Mouse (Mus musculus) liver, postnatal 0 days (tissue): ENCODE data around the gene Stk11. TPM values are rescaled to one million over a fixed set of nuclear protein-coding genes. Genes with fewer than 3 reads are reported as not detected.
A peak's percentile ranks its signal among the peaks of the same experiment; 100 is the strongest.

Source experiments
- ATAC-seq: fragments of 200-750 bp; cut with Nextera tagmentation; 2 replicates; pipeline ENCODE4 v1.8.0; 2017; ENCODE audit warnings: mild to moderate bottlenecking, moderate library complexity
- DNase-seq: peaks from one replicate; pipeline ENCODE4 v3.0.0-alpha.2; 2016
- H3K27ac ChIP-seq: fragments of 300-500 bp; sonication (generic); 2 replicates; pipeline ENCODE4 v1.5.1; 2014; ENCODE audit warnings: antibody characterized with exemption, moderate library complexity, mild to moderate bottlenecking, low read depth
- H3K27me3 ChIP-seq: fragments of 300-500 bp; sonication (generic); 2 replicates; pipeline ENCODE4 v1.6.1; 2014; ENCODE audit warnings: low read length, control low read depth, mixed read lengths; ENCODE audit not compliant: insufficient read depth
- H3K36me3 ChIP-seq: fragments of 300-500 bp; sonication (generic); replicated peaks from 2 replicates; pipeline ENCODE4 v1.6.1; 2014; ENCODE audit warnings: mild to moderate bottlenecking, control low read depth, low read length, moderate library complexity, mixed read lengths; ENCODE audit not compliant: insufficient read depth
- H3K4me1 ChIP-seq: fragments of 300-500 bp; sonication (generic); 2 replicates; pipeline ENCODE4 v1.6.1; 2014; ENCODE audit warnings: antibody characterized with exemption, mild to moderate bottlenecking, control low read depth; ENCODE audit not compliant: insufficient read depth
- H3K4me2 ChIP-seq: fragments of 300-500 bp; sonication (generic); 2 replicates; pipeline ENCODE4 v1.6.1; 2014; ENCODE audit warnings: low read depth, mild to moderate bottlenecking, low read length, moderate library complexity, mixed read lengths
- H3K4me3 ChIP-seq: fragments of 300-500 bp; sonication (generic); 2 replicates; pipeline ENCODE4 v1.5.1; 2014; ENCODE audit warnings: low read depth, low read length
- H3K9ac ChIP-seq: fragments of 300-500 bp; sonication (generic); replicated peaks from 2 replicates; pipeline ENCODE4 v1.6.1; 2014; ENCODE audit warnings: mild to moderate bottlenecking, moderate library complexity
- H3K9me3 ChIP-seq: fragments of 300-500 bp; sonication (generic); 2 replicates; pipeline ENCODE4 v1.6.1; 2016; ENCODE audit warnings: mild to moderate bottlenecking, control low read depth, low read length, mixed read lengths
- CTCF ChIP-seq: sonication (generic); IDR thresholded peaks from 2 replicates; pipeline ENCODE4 v1.5.1; 2016; ENCODE audit warnings: antibody characterized with exemption, low read depth
- EP300 ChIP-seq: IDR thresholded peaks from 2 replicates; pipeline ENCODE4 v1.6.1; 2016; ENCODE audit warnings: antibody characterized with exemption, low read depth, mild to moderate bottlenecking
- WGBS: fragments of 180-500 bp; shearing (Covaris S2); extraction: QIAGEN DNeasy Blood & Tissue Kit; methylation state at CpG from one replicate; pipeline ENCODE4 v1.1.7; 2014; ENCODE audit not compliant: insufficient replicate concordance; 5-methylcytosine and 5-hydroxymethylcytosine counted together
- polyA plus RNA-seq: library from polyadenylated mRNA; unstranded; fragments of >200 nt; fragmentation: Nextera tagmentation; extraction: Ambion mirVana; gene quantifications from 2 replicates; pipeline ENCODE4 v1.2.1, GENCODE M21; 2015

The Stk11 gene
- polyA plus RNA-seq, 1 experiment from 2014 or later: 11.2 TPM

- no peak overlapping the region for H3K4me3 ChIP-seq
- peaks cover 26% of the 10 kb centered on the region for H3K27me3 ChIP-seq
- no peak overlapping the region for H3K4me2 ChIP-seq
- H3K9me3 ChIP-seq: no peaks in the 10 kb centered on the region
- no peak overlapping the region for H3K9ac ChIP-seq
- TF ChIP-seq CTCF (peak; percentile 77), EP300 (no peak)
- DNase-seq (peak; percentile 66), ATAC-seq (no peak)
- H3K27ac ChIP-seq: no peak overlapping the region
- peaks cover 17% of the 10 kb centered on the region for H3K4me1 ChIP-seq
- 30% methylated on average over 4 of the region's 4 CpGs for WGBS
- peaks cover 14% of the 10 kb centered on the region for H3K36me3 ChIP-seq
Measured at GRCm38 (mm10) chr10:80175536-80176269, 60.1 kb downstream of the Stk11 start.

- Histone ChIP-seq H3K9me3 (no peaks in the 10 kb centered on the region), H3K9ac (no peak overlapping the region), H3K27ac (no peak overlapping the region), H3K4me1 (peaks cover 17% of the 10 kb centered on the region), H3K4me2 (no peak overlapping the region), H3K36me3 (peaks cover 9% of the 10 kb centered on the region; the same call in 1 of the 2 replicates), H3K4me3 (no peak overlapping the region), H3K27me3 (peaks cover 31% of the 10 kb centered on the region)
- DNase-seq (no peak), ATAC-seq (no peak)
- TF ChIP-seq CTCF (no peak), EP300 (no peak)
- WGBS: 76% methylated on average over 5 of the region's 5 CpGs
Measured at GRCm38 (mm10) chr10:80176270-80176834, 60.7 kb downstream of the Stk11 start.

DNA sequence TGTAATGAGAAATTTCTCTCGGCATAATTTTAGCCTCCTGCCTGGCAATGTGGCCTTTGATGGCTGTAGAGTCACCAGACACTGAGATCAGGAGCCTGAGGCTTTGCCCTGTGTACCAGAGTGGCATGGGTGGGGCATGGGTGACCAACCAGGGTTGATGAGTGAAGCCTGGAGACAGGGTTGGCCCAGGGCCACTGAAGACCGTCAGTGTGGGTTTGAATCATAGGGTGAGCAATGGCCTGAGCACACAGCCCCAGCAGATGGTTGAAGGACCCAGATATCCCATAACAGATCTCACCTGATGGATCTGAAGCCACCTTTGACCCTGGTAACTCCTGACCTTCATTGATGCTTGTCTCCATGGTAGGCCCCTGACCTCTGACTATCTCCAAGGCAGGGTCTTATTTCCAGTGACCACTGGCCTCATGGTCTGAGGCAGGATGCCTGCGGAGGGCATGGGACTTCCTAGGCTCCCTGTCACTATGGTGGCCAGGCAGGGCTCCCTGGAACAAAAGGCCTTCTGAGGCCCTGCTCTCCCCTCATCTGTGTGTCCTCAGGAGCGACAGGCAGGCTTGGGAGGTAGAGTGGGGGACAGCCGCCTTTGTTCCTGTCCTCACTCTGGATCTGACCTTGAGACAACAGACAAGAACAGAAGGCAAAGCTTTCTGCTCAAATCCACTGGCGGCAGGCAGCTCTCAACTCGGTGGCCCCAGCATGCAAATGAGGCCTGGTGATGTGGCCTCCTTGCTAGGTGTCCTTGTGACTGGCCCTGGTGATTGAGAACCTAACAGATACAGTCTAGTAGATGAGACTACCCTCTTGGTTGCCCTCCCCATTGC, 62.1 kb downstream of the Stk11 start:
- Histone ChIP-seq H3K9me3 (no peaks in the 10 kb centered on the region), H3K36me3 (no peaks in the 10 kb centered on the region), H3K4me2 (no peak overlapping the region), H3K27ac (no peak overlapping the region), H3K27me3 (peaks cover 39% of the 10 kb centered on the region), H3K9ac (no peak overlapping the region), H3K4me1 (peaks cover 9% of the 10 kb centered on the region; the same call in 1 of the 2 replicates), H3K4me3 (no peak overlapping the region)
- WGBS: 76% methylated on average over 7 of the region's 7 CpGs
- ATAC-seq (no peak), DNase-seq (no peak)
- TF ChIP-seq CTCF: no peak
- no peak for TF ChIP-seq EP300

DNA sequence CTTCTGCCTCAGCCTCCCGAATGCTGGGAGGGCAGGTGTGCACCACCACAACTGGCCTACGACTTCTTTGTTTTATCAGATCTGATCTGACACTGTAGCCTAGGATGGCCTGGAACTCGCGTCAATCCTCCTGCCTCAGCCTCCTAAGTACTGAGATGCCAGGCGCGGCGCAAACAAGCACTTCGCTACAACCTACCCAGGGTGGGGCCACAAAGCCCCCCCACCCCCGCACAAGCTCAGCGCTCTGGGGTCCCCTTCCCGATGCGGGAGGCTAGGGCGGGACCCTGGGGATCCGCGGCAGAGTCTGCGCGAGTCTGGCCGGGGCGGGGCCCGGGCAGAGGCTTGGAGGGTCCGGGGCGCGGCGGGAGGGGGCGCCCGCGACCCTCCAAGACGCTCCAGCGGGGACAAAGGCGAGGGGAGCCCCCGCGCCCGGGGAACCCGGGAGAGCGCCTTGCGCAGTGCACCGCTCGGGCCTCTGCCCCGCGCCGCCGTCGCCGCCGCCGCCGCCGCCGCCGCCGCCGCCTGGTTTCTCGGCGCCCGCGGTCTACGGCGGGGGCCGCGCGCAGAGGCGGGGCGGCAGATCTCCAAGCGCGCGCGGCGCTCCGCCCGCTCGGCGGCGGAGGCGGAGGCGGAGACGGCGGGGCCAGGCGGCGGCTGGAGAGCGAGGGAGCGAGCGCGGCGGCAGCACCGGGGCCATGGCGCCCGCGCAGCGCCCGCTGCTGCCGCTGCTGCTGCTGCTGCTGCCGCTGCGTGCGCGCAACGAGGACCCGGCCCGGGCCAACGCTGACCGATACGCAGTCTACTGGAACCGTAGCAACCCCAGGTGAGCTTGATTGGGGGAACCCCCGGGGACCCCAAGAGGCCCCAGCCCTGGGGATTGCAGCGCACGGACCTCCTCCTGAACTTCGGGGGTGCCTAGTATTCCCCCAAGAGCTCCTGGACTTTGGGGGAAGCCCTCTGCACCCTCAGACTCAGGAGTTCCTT, 63.8 kb downstream of the Stk11 start, which contains the start of gene Efna2:
TSS of gene Efna2 (plus strand) at position 415 of the 984 bp plus-strand sequence.
- 0 out of 2 replicates have a peak, but pooled peaks have one; percentile 5 for ATAC-seq

More for the DNA sequence above, 63.8 kb downstream of the Stk11 start, which contains the start of gene Efna2:
- no peaks in the 10 kb centered on the region for H3K9me3 ChIP-seq
- H3K4me3 ChIP-seq: peak within 1 kb of the TSS; percentile 46
- peaks cover 3% of the 10 kb centered on the region; the same call in 1 of the 2 replicates for H3K4me1 ChIP-seq
- DNase-seq: no peak
- WGBS: 6% methylated on average over 44 of the region's 106 CpGs
- H3K27me3 ChIP-seq: peaks cover 39% of the 10 kb centered on the region
- TF ChIP-seq CTCF: no peak
- TF ChIP-seq EP300: no peak
- H3K9ac ChIP-seq: peak within 1 kb of the TSS; percentile 44; the same call in 1 of the 2 replicates
- no peak within 1 kb of the TSS for H3K27ac ChIP-seq
- peak within 1 kb of the TSS; percentile 66 for H3K4me2 ChIP-seq
- no peaks in the 10 kb centered on the region for H3K36me3 ChIP-seq

Other genes starting within 250 kb of the Stk11 start
- gene Prtn3, start 241.3 kb upstream of the Stk11 start, polyA plus RNA-seq: 123 and 127 TPM in 2 replicates
- gene Plppr3, start 241.2 kb upstream of the Stk11 start, polyA plus RNA-seq: 2.9 and 4.9 TPM in 2 replicates
- gene Elane, start 229.6 kb upstream of the Stk11 start, polyA plus RNA-seq: 180 and 207 TPM in 2 replicates
- gene Cfd, start 224.9 kb upstream of the Stk11 start, polyA plus RNA-seq: not detected in 2 replicates
- gene Med16, start 206.9 kb upstream of the Stk11 start, polyA plus RNA-seq: 13.5 and 14.3 TPM in 2 replicates
- 4.6 TPM in 1 of 2 replicates, not detected in the other for gene Gm26602, start 204.9 kb upstream of the Stk11 start, polyA plus RNA-seq
- 0.18 and 0.34 TPM in 2 replicates for gene Kiss1r, start 198.8 kb upstream of the Stk11 start, polyA plus RNA-seq
- gene R3hdm4, start 194.6 kb upstream of the Stk11 start, polyA plus RNA-seq: 47.3 and 51.7 TPM in 2 replicates
- gene Arid3a, start 188.8 kb upstream of the Stk11 start, polyA plus RNA-seq: 4.5 and 5.5 TPM in 2 replicates
- 40.7 and 41.2 TPM in 2 replicates for gene Wdr18, start 155.7 kb upstream of the Stk11 start, polyA plus RNA-seq
- gene Grin3b, start 145.1 kb upstream of the Stk11 start, polyA plus RNA-seq: 0.05 TPM in 1 of 2 replicates, not detected in the other
- 13.2 and 14.5 TPM in 2 replicates for gene Tmem259, start 131.5 kb upstream of the Stk11 start, polyA plus RNA-seq
- 40.7 and 42.8 TPM in 2 replicates for gene Cnn2, start 127.2 kb upstream of the Stk11 start, polyA plus RNA-seq
- 2.5 and 3.1 TPM in 2 replicates for gene Abca7, start 119.3 kb upstream of the Stk11 start, polyA plus RNA-seq
- gene Arhgap45, start 99.2 kb upstream of the Stk11 start, polyA plus RNA-seq: 12.1 and 14.2 TPM in 2 replicates
- 57.0 and 58.3 TPM in 2 replicates for gene Polr2e, start 76.0 kb upstream of the Stk11 start, polyA plus RNA-seq
- gene Gpx4, start 68.6 kb upstream of the Stk11 start, polyA plus RNA-seq: 537 and 560 TPM in 2 replicates
- gene Sbno2, start 10.2 kb upstream of the Stk11 start, polyA plus RNA-seq: 7.4 and 8.7 TPM in 2 replicates
- 537 and 576 TPM in 2 replicates for gene Atp5d, start 22.8 kb downstream of the Stk11 start, polyA plus RNA-seq
- 0.11 and 0.18 TPM in 2 replicates for gene Cbarp, start 25.0 kb downstream of the Stk11 start, polyA plus RNA-seq
- 3.0 and 4.3 TPM in 2 replicates for gene Midn, start 32.5 kb downstream of the Stk11 start, polyA plus RNA-seq
- 87.0 and 93.3 TPM in 2 replicates for gene Cirbp, start 50.2 kb downstream of the Stk11 start, polyA plus RNA-seq
- gene 1600002K03Rik, start 57.1 kb downstream of the Stk11 start, polyA plus RNA-seq: 6.7 and 6.8 TPM in 2 replicates
- 0.15 and 0.18 TPM in 2 replicates for gene Efna2, start 63.7 kb downstream of the Stk11 start, polyA plus RNA-seq
- gene Mum1, start 110.6 kb downstream of the Stk11 start, polyA plus RNA-seq: 9.8 and 13.3 TPM in 2 replicates
- gene Ndufs7, start 133.3 kb downstream of the Stk11 start, polyA plus RNA-seq: 313 and 321 TPM in 2 replicates
- 93.9 and 101 TPM in 2 replicates for gene Gamt, start 145.2 kb downstream of the Stk11 start, polyA plus RNA-seq
- gene Dazap1, start 145.7 kb downstream of the Stk11 start, polyA plus RNA-seq: 19.5 and 21.8 TPM in 2 replicates
- 453 and 466 TPM in 2 replicates for gene Rps15, start 176.7 kb downstream of the Stk11 start, polyA plus RNA-seq
- gene Apc2, start 180.2 kb downstream of the Stk11 start, polyA plus RNA-seq: 0.05 and 0.20 TPM in 2 replicates
- gene 2310011J03Rik, start 204.7 kb downstream of the Stk11 start, polyA plus RNA-seq: 25.5 and 27.4 TPM in 2 replicates
- gene Pcsk4, start 213.7 kb downstream of the Stk11 start, polyA plus RNA-seq: 5.6 TPM in 2 replicates
- gene Reep6, start 214.2 kb downstream of the Stk11 start, polyA plus RNA-seq: 167 and 174 TPM in 2 replicates
- gene Adamtsl5, start 232.6 kb downstream of the Stk11 start, polyA plus RNA-seq: 1.5 and 1.8 TPM in 2 replicates
- gene Plk5, start 240.7 kb downstream of the Stk11 start, polyA plus RNA-seq: 0.08 and 0.20 TPM in 2 replicates